In the genomic region with DNA sequence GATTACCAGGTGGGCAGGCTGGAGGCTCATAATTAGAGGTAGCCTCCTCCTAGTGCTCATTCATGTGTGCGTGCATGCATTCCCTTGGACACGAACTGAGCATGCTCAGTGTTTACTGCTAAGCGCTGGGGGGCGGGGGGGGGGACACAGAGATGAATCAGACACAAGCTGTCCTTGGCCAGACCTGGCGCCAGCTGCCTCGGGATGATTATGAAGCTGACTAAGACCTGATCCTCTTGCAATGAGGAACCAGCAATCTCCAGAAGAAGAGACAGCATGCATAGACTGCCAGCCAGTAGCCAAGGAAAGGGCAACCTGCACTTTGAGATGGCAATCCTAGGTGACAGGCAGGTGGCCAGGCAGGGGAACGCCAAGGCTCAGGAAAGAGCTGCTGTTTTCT, we compare ENCODE assay signal across 13 mouse cellular contexts. TPM values are rescaled to one million over a fixed set of nuclear protein-coding genes. Genes with fewer than 3 reads are reported as not detected.
DNase-seq lines count a peak whose midpoint lies in the region; ATAC-seq lines count a peak whose summit lies in the region.
"Had no signal": no experiment of that assay in that cellular context is flagged by ENCODE, and none has a peak within 500 bp of the region (broad histone marks: within the 10 kb centered on the region; RNA-seq: fewer than 3 reads in every experiment).

No protein-coding gene starts in this region.

- intact Hi-C loops in left cerebral cortex, postnatal 36 days (cut with DNase I), result no loop called here

- no peaks in the 10 kb centered on the region for H3K36me3 ChIP-seq in liver, embryonic 11.5 days (ENCODE audit: control insufficient read depth, insufficient read depth, low read length)
- H3K36me3 ChIP-seq: neural tube, embryonic 15.5 days had no signal

- no peak overlapping the region for H3K27ac ChIP-seq in liver, embryonic 11.5 days (ENCODE audit: low read depth, low read length)
- H3K27ac ChIP-seq: liver, embryonic 14.5 days; neural tube, embryonic 15.5 days had no signal

- no peaks in the 10 kb centered on the region for H3K9me3 ChIP-seq in liver, embryonic 11.5 days (ENCODE audit: control insufficient read depth, low read length)
- H3K9me3 ChIP-seq: neural tube, embryonic 15.5 days had no signal

- no peak overlapping the region for H3K9ac ChIP-seq in liver, embryonic 11.5 days (ENCODE audit: low read depth, low read length)
- H3K9ac ChIP-seq: liver, embryonic 14.5 days; neural tube, embryonic 15.5 days had no signal

- no peak for ATAC-seq in liver, embryonic 11.5 days (replicated peaks; ENCODE audit: low FRiP score)
- ATAC-seq: hindbrain, embryonic 16.5 days had no signal

- WGBS in liver, embryonic 11.5 days, result 60% methylated on average over 7 of the region's 7 CpGs

- DNase-seq in left cerebral cortex, postnatal 36 days (ENCODE audit: low spot score in 2 of 2), result peak; percentile 20 to 22
- no peak for DNase-seq in left cerebral cortex, adult 11 months (ENCODE audit: low spot score)
- DNase-seq in adrenal gland, postnatal 10 days, result peak; percentile 61
- DNase-seq in cerebellum, adult 8-10 months, result peak; percentile 49
- DNase-seq in retina, postnatal 1 day, result peak; percentile 68
- DNase-seq in liver, embryonic 11.5 days (ENCODE audit: low spot score), result no peak
- DNase-seq in kidney, postnatal 4 days, result no peak
- DNase-seq: lung, postnatal 4 days had no signal

- no peaks in the 10 kb centered on the region for H3K27me3 ChIP-seq in liver, embryonic 11.5 days (replicated peaks; ENCODE audit: control insufficient read depth, insufficient read depth, low read length)
- H3K27me3 ChIP-seq: neural tube, embryonic 15.5 days had no signal

- no peak overlapping the region for H3K4me2 ChIP-seq in liver, embryonic 11.5 days
- H3K4me2 ChIP-seq: neural tube, embryonic 15.5 days had no signal

- H3K4me1 ChIP-seq in liver, embryonic 11.5 days (replicated peaks; ENCODE audit: control insufficient read depth, insufficient read depth, low read length), result no peaks in the 10 kb centered on the region

- H3K4me3 ChIP-seq in liver, embryonic 11.5 days (ENCODE audit: low read depth, low read length), result no peak overlapping the region
- H3K4me3 ChIP-seq: erythroblast, embryonic 14.5 days; neural tube, embryonic 15.5 days had no signal

RNA-seq across cellular contexts. Expression of gene Prima1, which starts 36.4 kb away (rescaled TPM):
- 1 to 10 TPM; 6.6 to 6.9 TPM for total RNA-seq in left cerebral cortex, postnatal 36 days (2021)
- 1 to 10 TPM; 2.9 to 3.2 TPM for total RNA-seq in adrenal gland, postnatal 10 days (2021)
- polyA plus RNA-seq in liver, embryonic 11.5 days (2014; fragmentation: Nextera tagmentation; extraction: Ambion mirVana), result 0.32 TPM in 1 of 2 replicates, not detected in the other
- polyA plus RNA-seq: erythroblast, embryonic 14.5 days; liver, embryonic 14.5 days; thymus, postnatal 0 days had no signal

Comparison
In these comparisons a context has a peak if more than half of its experiments do, and no peak if none do; other contexts are left out.
1. DNase-seq: peak in left cerebral cortex, postnatal 36 days (2 of 2), adrenal gland, postnatal 10 days (single experiment), cerebellum, adult 8-10 months (single experiment) and retina, postnatal 1 day (single experiment); none in left cerebral cortex, adult 11 months (single experiment), liver, embryonic 11.5 days (single experiment) and kidney, postnatal 4 days (0 of 2).